Mouse (Mus musculus) ovary, adult 18-20 months (tissue): Measurements from ENCODE around the gene Bbs1.
"Not testable (repeated sequence)": the region's sequence is repeated elsewhere in the genome, so short reads cannot be mapped to it uniquely, and the experiment has no call there.

Experiments used
- DNase-seq: peaks from one replicate; pipeline ENCODE4 v3.0.0; 2022; ENCODE audit warnings: low spot score, mixed read lengths

Gene Bbs1

DNA sequence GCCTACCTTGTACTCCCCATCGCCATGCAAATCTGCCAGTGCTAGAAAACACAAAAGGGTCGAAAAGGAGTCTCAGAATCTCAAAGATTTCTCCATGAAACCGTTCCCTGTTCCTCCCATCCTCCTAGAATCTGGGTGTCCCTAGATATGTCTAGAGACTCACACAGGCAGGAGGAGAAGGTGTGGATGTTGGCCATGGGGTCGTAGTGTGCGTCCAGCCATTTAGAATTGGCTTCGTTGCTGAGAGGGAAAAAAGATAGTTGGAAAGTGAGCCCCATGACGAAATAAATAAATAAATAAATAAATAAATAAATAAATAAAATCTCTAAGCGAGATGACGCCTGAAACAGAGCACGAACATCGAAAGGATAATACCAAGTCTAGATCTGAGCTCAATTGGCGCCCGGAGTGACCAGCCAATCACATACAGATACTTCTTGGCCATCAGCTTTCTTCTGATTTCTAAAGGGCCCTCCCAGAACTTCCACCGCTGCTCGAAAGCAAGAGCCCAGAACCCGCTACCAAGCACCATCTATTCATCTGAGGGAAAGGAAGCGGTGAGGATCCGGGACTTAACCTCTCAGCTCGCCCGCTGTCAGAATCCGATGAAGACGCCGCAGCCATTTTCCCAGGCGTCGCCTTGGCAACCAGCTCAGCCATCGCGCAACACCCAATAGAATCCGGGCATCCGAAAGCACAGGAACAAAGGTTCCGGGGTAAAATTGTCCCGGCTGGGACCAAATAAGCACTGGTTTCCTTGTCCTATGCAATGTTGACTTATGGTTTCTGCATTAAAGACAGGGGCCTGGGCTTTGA lies at the start of gene Bbs1:
Gene Bbs1, minus strand, starts transcription at position 650 of the 816 bp plus-strand sequence.
- DNase-seq, result peak; percentile 43

DNA sequence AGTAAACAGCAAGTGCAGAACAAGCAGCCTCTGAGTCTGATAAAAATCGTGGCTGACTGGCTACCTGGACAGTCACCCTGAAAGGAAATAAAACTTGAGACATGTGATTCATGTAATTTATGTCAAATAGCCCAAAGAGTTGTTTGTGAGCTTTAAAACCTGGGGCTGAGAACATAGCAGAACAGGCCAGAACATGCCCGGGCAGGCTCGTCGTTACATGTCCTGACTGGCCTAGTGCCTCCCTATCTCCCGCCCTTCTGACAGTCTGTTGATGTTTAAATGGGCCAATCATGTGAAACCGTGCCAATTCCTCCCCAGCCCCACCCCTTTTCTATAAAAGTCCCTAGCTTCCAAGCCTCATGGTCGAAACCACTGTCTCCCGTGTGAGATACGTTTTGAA lies 42.2 kb upstream of the Bbs1 start:
- not testable (repeated sequence) for DNase-seq

DNA sequence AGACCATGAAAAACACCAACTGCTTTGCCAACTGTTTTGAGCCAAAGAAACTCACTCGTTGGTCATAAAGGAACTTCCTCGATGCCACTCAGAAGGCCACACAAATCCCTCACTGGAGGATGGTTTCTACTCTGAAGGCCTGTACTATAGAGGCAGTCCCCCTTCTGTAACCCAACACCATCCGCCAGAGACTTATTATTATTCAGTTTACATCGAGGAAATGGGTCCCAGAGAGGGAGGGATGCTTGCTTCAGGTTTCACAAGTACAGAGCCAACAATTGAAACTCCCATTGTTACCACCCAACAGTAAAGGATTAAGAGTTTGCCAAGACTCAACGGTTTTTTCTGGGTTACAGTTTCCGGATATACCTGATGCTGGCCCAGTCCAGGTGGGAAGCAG lies 39.1 kb upstream of the Bbs1 start:
- no peak for DNase-seq

DNA sequence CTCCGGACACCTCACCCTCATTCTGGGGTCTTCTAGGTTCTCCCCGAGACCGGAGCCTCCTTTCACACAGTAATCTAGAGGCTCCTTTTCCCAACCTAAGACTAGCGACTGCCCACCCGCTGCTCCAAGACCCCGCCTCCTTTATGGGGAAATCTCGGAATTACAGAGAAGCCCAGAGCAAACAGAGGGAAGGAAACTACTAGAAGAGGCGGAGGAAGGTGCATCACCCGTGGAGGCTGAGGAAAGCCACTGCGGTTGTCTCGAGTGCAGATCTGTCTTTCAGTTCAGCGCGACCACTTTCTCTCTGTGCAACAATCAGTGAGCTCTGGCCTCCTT lies 36.8 kb upstream of the Bbs1 start:
- DNase-seq, result peak; percentile 14

DNA sequence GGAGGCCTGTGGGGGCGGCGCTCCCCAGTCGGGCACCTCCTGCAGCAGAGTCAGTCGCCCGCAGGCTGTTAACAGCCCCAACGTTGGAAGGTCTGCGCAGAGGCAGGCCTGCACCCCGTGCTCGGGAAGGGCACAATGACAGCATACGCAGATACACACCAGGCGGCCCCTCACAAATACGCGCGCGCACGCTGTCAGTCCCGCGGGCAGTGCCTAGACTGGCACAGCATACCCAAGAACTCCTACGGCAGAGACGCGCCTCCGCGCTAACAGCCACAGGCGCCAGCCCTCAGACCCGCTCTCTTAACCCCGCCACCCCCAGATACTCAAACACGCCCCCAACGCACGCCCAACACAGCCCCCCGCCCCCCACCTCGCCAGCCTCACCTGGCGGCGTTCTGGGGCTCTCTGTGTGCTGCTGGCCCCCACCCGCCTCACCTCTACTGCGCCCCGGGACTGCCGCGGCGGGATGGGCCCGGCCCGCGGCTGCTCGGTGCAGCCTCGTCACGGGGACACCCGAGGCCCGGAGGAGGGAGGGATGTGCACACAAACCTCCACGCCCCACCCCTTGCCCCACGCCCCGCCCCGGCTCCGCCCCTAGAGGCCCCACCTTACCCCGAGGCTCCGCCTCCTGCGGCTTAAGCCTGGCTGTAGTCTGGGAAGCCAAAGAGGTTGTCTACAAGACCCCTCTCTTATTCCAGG lies 36.3 kb upstream of the Bbs1 start, which contains the start of gene Peli3:
Gene Peli3, minus strand, starts transcription at position 577 of the 702 bp plus-strand sequence.
- peak; percentile 69 for DNase-seq

DNA sequence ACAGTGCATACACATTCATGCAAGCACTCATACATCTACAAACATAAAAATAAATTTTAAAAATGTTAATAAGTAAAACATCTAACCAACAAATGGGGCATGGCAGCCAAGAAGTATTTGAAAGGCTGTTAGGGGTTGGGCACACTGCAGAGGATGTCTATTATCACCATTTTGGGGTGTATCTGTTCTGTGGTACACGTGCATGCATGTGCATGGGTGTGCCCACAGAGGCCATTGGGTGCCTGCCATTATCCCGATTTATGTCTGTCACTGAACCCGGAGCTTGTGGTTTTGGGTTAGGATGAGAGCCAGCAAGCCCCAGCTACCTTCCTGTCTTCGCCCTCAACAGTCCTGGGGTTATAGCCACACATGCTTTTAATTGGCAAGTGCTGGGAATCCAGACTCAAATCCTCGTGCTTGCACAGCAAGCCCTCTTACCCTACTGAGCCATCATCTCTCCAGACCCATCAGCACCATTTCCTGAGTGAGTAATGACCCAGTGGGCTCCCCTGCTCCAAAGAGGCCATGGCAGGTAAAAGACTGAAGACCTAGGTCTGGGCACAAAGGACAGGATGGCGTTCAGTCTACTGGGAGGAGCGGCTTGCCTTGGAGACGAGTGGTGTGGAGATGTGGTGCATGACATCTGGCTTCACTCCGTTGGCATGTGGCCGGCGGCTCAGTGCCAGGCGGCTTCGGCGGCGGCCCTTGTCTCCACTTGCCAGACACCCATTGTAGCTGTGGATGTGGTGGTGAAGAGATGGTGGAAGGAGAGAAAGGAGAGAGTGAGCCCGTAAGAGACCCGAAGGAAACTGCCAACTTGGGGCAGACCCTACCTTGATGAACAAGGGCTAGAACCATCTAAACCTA lies 31.2 kb upstream of the Bbs1 start:
- no peak for DNase-seq

DNA sequence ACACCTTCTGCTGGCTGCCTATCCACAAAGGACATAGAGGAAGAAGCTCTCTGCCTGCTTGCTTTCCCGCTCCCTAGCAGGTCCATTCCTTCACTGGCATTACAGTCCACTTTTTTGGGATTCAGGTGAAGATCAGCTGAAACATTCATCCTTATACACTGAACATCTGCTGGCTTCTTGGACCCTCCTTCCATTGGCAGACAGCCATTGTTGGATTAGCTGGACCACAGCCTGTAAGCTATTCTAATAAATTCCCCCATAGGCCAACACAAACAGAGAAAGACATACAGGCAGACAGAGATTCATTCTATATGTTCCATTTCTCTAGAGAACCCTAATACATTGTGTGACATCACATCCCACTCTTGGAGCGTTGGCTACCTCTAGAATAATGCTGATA lies 30.5 kb upstream of the Bbs1 start:
- no peak for DNase-seq

DNA sequence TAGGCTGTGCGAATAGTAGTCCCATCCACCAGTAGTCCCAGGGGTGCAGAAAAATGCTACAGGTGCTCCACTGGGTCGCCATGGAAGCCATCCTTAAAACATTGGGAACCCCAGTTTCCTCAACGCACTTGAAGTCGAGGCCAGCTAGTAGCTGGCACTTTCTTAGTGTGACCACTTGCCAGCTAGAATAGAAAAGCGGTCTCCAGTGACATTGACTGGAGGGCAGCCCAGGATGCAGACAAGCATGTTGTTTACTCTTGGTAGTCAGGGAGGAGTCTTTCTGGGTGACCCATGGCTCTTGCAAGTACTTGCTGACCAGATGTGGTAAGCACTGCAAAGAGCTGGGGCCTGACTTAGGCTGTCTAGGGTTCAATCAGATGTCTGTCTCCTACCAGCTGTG lies 22.4 kb upstream of the Bbs1 start:
- no peak for DNase-seq

DNA sequence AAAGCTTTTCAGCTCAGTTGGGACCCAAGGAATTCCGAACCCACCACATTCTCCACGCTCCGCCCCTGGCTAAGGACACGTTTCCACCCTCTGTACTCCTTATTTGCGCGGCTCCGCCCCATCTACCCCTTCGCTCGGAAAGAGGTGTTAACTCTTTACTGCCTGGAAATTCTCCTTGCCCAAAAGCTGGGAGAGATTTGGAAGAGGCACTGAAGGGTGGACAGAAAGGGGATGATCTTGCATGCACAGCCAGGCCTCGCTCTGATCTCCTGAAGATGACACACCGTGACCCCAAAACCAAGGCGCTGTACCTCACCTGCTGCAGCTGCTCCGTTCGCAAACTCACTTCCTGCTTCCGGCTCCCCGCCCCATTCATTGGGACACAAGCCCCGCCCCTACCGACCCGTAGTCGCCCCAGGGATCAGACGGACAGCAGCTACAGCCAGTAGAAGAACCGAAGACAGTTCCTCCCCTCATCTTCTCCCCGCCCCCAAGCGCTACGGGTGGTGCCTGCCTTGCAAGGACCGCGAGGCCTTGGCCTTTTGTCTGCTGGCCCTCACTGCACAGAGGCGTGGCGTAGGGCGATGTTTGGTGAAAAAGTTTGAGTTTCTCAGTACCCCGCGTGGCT lies 21.6 kb upstream of the Bbs1 start, which contains the start of gene Dpp3:
Gene Dpp3, minus strand, starts transcription at position 384 of the 628 bp plus-strand sequence.
- peak; percentile 98 for DNase-seq

DNA sequence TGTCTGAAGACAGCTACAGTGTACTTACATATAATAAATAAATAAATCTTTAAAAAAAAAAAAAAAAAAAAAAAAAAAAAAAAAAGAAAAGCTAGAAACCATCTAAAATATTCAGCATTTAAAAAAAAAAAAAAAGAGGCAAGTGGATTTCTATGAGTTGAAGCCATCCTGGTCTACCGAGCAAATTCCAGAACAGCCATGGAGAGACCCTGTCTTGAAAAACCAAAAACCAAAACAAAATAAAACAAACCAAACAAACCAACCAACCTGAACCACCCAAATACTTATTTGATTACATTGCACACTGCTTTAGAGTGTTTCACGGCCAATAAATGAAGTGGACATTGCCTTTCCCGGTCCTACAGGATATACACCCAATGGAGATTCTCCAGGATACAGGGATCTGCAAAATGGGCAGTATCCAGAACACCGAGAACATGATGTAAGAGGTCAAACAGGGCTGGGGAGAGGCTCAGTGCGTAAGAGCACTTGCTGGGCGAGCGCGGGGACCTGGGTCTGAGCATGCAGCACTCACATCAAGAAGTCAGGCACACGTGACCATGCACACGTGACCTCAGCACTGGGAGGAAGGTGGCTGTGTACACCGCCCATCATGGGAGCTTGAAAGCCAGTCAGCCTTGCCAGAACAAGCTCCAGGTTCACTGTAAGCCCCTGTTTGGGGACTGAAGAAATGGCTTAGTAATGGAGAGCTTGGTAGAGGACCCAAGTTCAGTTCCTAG lies 18.9 kb upstream of the Bbs1 start:
- no peak for DNase-seq

DNA sequence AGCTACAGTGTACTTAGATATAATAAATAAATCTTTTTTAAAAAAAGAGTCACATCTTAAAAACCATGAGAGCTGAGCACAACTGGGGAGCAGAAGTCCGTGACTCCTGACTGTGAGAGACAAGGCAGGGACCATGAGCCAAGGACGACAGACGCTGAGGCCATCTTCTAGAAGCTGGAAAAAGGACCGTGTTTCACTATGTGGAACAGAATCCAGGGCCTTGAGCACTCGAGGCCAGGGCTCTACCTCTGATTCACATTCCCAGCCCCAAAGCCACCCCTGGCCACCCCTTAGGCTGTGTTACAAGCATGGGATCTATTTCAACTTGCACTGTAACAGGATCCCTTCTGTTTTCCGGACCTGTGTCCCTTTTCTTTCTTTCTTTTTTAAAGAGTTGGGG lies 13.2 kb upstream of the Bbs1 start:
- no peak for DNase-seq

DNA sequence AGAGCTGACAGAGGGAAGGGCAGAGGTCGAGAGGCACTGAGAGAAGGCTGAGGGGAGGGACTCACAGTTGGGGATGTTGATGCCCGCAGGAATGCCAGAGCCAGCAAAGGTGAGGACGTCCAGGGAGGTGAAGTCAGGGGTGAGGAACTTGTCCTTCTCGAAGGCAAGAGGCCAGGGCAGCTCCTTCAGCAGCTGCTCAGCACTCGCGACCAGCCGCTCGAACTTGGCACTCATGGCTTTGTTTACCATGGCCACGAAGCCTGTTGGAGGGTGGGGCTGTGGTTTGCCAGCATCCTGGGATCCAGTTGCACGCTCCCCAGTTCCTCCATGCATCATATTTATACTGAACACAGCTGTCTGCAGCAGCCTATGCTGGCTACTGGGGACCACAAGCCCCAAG lies 10.4 kb upstream of the Bbs1 start:
- DNase-seq, result no peak

DNA sequence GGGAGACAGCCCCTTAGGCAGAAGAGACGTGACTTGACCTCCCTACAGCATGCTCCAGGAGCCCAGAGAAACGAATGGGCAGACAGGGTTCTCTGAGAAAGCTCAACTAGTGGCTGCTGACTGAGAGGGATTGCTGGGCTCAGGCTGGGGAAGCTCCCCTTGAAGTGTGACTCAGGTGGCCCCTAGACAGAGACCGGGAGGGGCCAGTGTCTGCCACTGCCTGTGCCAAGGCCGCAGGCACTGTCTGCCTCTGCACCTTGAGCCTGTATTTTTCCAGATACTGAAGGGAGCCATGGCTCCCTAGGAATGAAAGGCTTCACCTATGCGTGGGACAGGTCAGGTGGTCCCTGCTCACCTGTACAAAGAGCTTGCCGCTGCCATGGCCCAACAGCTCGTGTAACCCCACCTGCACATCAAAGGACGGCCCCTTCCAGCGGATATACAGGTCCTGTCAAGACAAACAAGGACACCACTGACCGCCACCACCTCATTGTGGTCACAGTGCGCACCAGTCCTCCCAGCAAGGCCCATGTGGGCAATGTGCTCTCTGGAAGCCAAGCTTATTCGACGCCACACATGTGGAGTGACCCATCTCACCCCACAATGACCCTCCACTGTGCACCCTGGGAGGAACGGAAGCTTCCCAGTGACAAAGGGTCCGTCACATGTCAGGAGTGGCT lies 9.6 kb upstream of the Bbs1 start:
- DNase-seq, result no peak

DNA sequence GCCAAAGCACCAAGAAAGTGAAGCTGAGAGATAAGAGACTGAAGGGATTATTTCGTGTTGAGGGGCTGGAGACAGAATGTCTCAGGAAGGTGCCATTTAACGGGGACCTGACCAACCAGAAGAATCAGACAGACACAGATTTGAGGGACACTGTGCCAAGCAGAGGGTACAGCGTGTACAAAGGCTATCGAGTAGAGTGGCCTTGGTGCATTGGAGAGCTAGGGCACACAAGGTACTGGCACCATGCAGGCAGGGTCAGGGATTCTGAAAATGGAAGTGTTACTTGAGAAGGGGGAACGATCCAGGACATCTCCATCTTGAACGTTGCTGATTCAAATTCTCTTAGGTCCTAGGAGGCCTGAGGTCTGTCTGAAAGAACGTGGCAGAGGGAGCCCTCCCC lies 2.9 kb upstream of the Bbs1 start:
- DNase-seq, result no peak

DNA sequence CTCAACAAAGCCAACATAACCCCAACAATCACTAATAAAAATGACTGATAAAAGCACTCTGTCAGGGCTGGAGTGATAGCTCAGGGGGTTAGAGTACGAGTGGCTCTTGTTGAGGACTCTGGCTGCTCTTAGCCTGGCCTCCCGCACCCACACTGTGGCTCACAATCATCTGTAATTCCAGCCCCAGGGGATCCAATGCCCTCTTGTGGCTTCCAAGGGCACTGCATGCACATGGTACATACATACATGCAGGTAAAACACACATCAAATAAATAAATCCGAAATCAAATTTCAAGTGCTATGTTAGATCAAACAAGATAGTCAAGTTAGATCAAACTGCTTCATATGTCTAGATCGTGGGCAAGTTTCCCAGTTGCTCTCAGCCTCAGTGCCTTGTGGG lies 1.7 kb upstream of the Bbs1 start:
- no peak for DNase-seq

DNA sequence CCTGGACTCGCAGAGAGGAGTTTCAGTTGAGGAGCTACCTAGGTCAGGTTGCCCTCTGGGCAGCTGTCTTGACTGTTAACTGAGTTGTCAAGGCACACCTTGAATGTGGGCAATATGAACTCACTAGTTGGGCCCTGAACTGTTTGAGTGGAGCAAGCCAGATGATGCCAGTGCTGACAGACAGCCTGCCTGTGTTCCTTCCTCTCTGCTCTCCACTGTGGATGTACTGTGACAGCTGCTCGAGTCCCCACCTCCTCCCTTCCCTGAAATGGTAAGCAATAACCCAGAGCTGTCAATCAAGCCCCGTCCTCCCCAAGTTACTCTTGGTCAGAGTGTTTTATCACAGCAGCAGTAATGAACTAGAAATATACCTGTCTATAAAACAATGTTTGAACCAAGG lies 6.5 kb downstream of the Bbs1 start:
- DNase-seq, result no peak

DNA sequence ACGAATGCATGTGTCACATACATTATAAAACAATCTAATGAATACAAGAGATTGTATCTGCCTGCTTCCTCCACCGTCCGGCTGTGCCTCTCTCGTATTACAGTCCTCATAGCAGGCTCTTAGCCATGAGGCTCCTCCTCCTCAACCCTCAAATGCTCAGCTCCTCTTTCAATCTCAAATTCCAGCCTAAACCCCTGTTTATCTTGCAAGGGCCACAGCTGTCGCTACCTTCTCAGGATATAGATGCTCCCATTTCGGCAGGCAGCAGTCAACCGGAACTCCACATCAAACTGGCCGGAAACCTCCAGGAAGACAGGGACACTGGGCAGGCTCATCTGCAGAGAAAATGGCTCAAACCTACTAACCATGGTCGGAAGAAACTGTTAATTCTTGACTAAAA lies 7.5 kb downstream of the Bbs1 start:
- DNase-seq, result no peak

DNA sequence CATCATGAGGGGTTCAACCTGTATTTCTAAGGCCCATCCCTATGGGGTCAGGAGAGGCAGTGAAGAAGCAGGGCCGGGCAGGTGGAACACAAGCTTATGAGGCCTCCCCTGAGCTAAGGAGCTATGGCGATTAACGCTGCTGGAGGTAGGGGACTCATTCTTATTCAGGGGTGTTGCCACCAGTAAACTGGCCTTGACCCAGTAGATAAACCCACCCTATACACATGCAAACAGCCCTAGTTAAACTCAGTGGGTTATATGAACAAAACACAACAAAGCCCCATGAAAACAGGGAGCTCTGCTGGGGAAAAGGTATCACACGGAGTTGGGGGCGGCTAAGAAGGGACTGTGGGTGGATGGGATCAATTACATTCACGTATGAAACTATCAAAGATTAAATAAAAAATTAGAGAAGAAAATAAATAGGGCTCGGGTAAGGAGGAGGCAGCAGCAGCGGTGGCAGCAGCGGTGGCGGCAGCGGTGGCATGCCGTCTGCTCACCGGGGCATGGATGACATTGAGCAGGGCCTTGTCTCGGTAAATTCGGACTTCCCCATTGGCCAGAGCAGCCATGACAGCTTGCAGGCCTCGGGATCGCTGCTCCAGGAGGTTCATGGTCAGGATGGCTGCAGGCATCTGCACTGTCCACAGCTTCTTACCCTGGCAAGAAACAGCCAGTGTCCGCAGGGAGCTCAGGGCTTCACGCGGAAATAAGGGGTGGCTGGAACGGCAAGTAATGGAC lies 9.5 kb downstream of the Bbs1 start:
- DNase-seq, result no peak

DNA sequence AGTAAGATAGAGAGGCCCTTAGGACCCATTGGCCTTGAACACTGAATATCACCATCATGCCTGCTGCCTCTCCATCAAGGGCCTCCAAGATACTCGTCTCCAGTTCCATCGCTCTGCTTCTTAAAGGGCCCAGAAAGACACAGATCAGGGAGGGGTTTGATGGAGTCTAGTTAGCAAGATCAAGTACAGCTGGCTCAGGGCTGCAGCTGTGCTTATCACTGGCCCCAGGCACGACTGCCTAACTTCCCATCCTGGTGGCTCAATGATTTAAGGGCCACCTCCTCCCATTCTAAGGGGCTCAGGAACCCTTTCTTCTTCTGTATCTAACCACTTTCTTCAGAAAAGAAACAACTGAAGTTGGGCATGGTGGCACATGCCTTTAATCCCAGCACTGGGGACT lies 14.6 kb downstream of the Bbs1 start:
- DNase-seq, result no peak

DNA sequence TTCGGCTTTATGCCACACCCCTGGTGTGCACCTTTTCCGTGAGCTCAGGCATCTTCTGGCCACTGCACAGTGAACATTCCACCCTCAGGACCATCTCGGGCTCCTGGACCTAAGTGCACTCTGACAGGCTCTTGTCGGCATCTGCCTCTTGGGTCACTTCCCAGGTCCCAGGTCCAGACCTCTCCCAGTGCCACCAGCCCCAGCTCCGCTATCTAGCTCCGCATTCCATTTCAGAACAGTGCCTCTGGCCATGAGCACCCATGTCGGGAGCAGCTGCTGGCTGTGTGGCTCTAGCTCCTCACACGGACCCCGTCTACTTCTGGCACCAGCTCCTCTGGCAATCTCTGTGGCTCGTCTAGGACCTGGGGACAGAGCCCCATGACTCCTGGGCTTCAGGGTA lies 16.6 kb downstream of the Bbs1 start:
- DNase-seq, result no peak
